Mouse (Mus musculus) heart, adult 2 months (tissue): Measurements from ENCODE around the gene Tcf20.

Experiments used
- CTCF ChIP-seq: fragments of 200-600 bp; IDR thresholded peaks from 2 replicates; pipeline ENCODE4 v1.8.1; 2022; ENCODE audit warnings: antibody characterized with exemption, mild to moderate bottlenecking, moderate library complexity
- EP300 ChIP-seq: fragments of 200-500 bp; IDR thresholded peaks from 2 replicates; pipeline ENCODE4 v1.6.1; 2011; ENCODE audit warnings: low read depth, low read length, control low read depth; ENCODE audit not compliant: insufficient read depth
- POLR2A ChIP-seq: fragments of 200-500 bp; IDR thresholded peaks from 2 replicates; pipeline ENCODE4 v1.6.1; 2011; ENCODE audit warnings: mild to moderate bottlenecking, low read depth, low read length, control low read depth; ENCODE audit not compliant: insufficient read depth

GRCm38 (mm10) chr15:82839146-82839545 lies 148.5 kb downstream of the Tcf20 start:
- TF ChIP-seq CTCF (no peak), POLR2A (no peak), EP300 (no peak)
